Mouse (Mus musculus) layer of hippocampus, postnatal 36 days (tissue): ENCODE data around the gene Nhlrc2. TPM values are rescaled to one million over a fixed set of nuclear protein-coding genes. Genes with fewer than 3 reads are reported as not detected.
A peak's percentile ranks its signal among the peaks of the same experiment; 100 is the strongest.
"Not testable (repeated sequence)": the region's sequence is repeated elsewhere in the genome, so short reads cannot be mapped to it uniquely, and the experiment has no call there.

ENCODE experiments used
- DNase-seq, 2 experiments: peaks; one replicate each; pipeline ENCODE4 v3.0.0; 2022
- total RNA-seq, 2 experiments: library from RNA; stranded (reverse); gene quantifications; 2 replicates each; pipeline ENCODE4 v1.2.3; 2021

Nhlrc2 gene
- total RNA-seq = 10 to 100 TPM; 11.5 to 13.4 TPM

GRCm38 (mm10) chr19:56548230-56549032 lies at the start of gene Nhlrc2:
Gene Nhlrc2, plus strand, starts transcription at chr19:56548261.
- DNase-seq = peak; percentile 79 to 82

GRCm38 (mm10) chr19:56503069-56503468 lies 45.0 kb upstream of the Nhlrc2 start:
- DNase-seq = not testable (repeated sequence)

GRCm38 (mm10) chr19:56503525-56503924 lies 44.5 kb upstream of the Nhlrc2 start:
- DNase-seq = not testable (repeated sequence)

GRCm38 (mm10) chr19:56511207-56511606 lies 36.9 kb upstream of the Nhlrc2 start:
- DNase-seq = not testable (repeated sequence)

GRCm38 (mm10) chr19:56513527-56513926 lies 34.5 kb upstream of the Nhlrc2 start:
- not testable (repeated sequence) for DNase-seq

GRCm38 (mm10) chr19:56519408-56519807 lies 28.7 kb upstream of the Nhlrc2 start:
- DNase-seq = not testable (repeated sequence)

GRCm38 (mm10) chr19:56530529-56530928 lies 17.5 kb upstream of the Nhlrc2 start:
- DNase-seq = not testable (repeated sequence)

GRCm38 (mm10) chr19:56531251-56531650 lies 16.8 kb upstream of the Nhlrc2 start:
- no peak for DNase-seq

GRCm38 (mm10) chr19:56533291-56534071 lies 14.6 kb upstream of the Nhlrc2 start:
- no peak for DNase-seq

GRCm38 (mm10) chr19:56534337-56534736 lies 13.7 kb upstream of the Nhlrc2 start:
- DNase-seq = no peak

- DNase-seq = no peak
These were observed 13.0 kb upstream of the Nhlrc2 start for GRCm38 (mm10) chr19:56535064-56535463.

- no peak for DNase-seq
These were observed 12.3 kb upstream of the Nhlrc2 start for GRCm38 (mm10) chr19:56535765-56536164.

- no peak for DNase-seq
These were observed 4.7 kb upstream of the Nhlrc2 start for GRCm38 (mm10) chr19:56543320-56543719.

GRCm38 (mm10) chr19:56544681-56545388 lies 3.2 kb upstream of the Nhlrc2 start:
- no peak for DNase-seq

- DNase-seq = no peak
These were observed 2.0 kb upstream of the Nhlrc2 start for GRCm38 (mm10) chr19:56546031-56546430.

GRCm38 (mm10) chr19:56547456-56548229 lies 418 bp upstream of the Nhlrc2 start, which contains the start of gene Dclre1a:
Gene Dclre1a, minus strand, starts transcription at chr19:56548222.
- peak; percentile 61 to 63 for DNase-seq

GRCm38 (mm10) chr19:56549033-56549680 lies 1.1 kb downstream of the Nhlrc2 start:
- DNase-seq = no peak

- DNase-seq = no peak
These were observed 5.1 kb downstream of the Nhlrc2 start for GRCm38 (mm10) chr19:56553177-56553576.

GRCm38 (mm10) chr19:56555972-56556371 lies 7.9 kb downstream of the Nhlrc2 start:
- DNase-seq = no peak

GRCm38 (mm10) chr19:56562433-56563138 lies 14.5 kb downstream of the Nhlrc2 start:
- DNase-seq = no peak

GRCm38 (mm10) chr19:56563469-56563868 lies 15.4 kb downstream of the Nhlrc2 start:
- DNase-seq = no peak
